Mouse (Mus musculus) hematopoietic multipotent progenitor cell, adult 10-12 weeks (in vitro differentiated cells): ENCODE results near the gene Rab11a. TPM values are rescaled to one million over a fixed set of nuclear protein-coding genes. Genes with fewer than 3 reads are reported as not detected.

Experiments
- polyA plus RNA-seq: library from polyadenylated mRNA; stranded (reverse); fragments of >175 nt; gene quantifications from 2 replicates; pipeline ENCODE4 v1.2.3, GENCODE M21; 2012; ENCODE audit warnings: low replicate concordance

The Rab11a gene
- 98.8 and 159 TPM in 2 replicates for polyA plus RNA-seq

GRCm38 (mm10) chr9:64737406-64738201, at the start of gene Rab11a:
Rab11a (minus strand) TSS chr9:64737758.

Other genes with a start within 250 kb of the Rab11a start
- gene Dennd4a, start 73.6 kb upstream of the Rab11a start, polyA plus RNA-seq: 26.7 and 52.8 TPM in 2 replicates
- gene Slc24a1, start 213.8 kb upstream of the Rab11a start, polyA plus RNA-seq: not detected in 2 replicates
- gene Ints14, start 223.1 kb upstream of the Rab11a start, polyA plus RNA-seq: 20.0 and 22.7 TPM in 2 replicates